Mouse (Mus musculus) forelimb bud, embryonic 11.5 days (tissue): ENCODE results near the gene Ccdc6.

Source experiments
- DNase-seq: peaks from one replicate; pipeline ENCODE4 v3.0.0-alpha.2; 2012; ENCODE audit warnings: low read depth, low spot score

Ccdc6 gene

GRCm38 (mm10) chr10:70168396-70168795 lies 71.5 kb downstream of the Ccdc6 start:
- DNase-seq: no peak

GRCm38 (mm10) chr10:70169044-70169443 lies 72.1 kb downstream of the Ccdc6 start:
- DNase-seq: no peak

GRCm38 (mm10) chr10:70173314-70173713 lies 76.4 kb downstream of the Ccdc6 start:
- peak; percentile 43 for DNase-seq

DNA sequence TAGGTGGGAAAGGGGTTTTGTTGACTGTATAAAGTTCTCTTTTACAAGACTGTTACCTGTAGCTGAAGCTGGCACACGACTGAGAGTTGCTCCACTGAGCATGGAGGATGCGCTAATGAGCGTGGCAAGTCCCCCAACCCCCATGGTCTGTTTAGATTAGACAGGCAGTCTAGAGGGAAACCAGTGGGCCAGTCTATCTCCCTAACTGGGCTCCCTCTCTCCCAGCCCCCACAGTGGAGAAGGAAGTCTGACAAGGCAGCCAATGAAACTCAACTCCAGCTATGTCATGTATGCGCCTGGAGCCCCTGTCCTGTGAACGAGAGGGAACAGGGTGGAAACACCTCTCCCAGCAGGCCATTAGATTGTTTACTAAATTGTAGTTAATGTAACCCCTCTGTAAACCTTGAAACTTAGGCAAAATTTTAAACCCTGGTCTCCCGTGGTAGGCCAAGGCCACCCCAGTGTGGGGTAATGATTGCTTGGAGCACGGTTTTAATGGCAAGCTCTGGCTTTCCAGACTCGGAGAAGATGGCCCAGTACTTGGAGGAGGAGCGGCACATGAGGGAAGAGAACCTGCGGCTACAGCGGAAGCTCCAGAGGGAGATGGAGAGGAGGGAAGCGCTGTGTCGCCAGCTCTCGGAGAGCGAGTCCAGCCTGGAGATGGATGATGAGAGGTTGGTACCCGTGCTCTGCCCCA lies 77.7 kb downstream of the Ccdc6 start:
- no peak for DNase-seq

GRCm38 (mm10) chr10:70180727-70181126 lies 83.8 kb downstream of the Ccdc6 start:
- DNase-seq: no peak

- no peak for DNase-seq
Measured at GRCm38 (mm10) chr10:70181279-70181972, 84.5 kb downstream of the Ccdc6 start.

DNA sequence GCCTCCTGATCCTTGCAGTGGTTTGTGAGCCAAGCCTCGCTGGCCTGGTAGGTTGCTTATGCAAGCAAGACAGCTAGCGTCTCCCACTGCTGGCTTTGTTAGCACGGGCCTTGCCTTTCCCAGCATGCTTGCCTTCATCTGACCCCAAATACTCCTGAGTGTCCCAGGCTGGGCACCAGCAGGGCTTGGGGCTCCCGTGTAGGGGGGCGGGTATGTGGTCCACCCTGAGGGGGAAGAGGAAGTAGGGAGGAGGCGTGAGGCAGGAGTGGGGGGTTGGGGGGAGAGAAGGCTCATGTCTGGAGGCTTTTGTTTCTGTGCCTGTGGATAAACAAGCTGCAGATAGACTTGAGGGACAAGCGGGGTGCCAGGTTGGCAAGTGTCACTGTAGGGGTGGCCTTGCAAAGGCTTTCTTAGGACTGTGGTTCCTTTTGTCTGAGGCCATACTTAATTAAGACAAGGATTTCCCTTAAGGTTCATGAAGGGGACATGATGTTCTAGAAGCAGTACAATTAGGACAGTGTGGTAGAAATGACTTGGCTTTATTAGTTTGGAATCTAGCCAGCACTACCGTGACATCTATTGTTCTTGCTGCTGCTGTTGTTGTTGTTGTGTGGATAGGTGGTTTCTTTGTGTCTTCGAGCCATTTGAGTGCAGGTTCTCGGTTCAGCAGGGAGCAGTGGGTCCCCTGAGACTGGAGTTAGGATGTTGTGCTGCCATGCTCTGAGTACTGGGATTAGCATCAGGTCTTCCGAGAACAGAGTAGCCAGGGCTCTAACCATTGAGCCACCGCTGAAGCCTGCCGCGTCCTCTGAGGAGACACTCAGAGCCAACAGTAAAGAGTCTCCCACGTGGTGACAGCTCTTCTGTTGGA lies 86.5 kb downstream of the Ccdc6 start:
- no peak for DNase-seq

- DNase-seq: no peak
Measured at GRCm38 (mm10) chr10:70186136-70186535, 89.2 kb downstream of the Ccdc6 start.

DNA sequence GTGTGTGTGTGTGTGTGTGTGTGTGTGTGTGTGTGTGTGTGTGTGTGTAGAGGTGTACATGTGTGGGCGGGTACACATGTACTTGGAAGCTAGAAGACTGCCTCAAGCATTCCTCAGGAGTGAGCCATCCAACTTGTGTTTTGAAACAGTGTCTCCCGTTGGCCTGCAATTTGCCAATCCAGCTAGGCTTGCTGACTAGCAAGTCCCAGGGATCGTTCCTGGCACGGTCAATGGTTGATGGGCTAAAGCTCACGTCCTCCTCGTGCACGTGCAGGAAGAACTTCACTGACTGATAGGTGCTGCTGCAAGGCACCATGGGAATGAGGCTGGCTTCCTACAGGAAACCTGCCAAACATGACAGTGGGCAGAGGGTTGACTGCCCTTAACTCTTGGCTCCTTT lies 89.7 kb downstream of the Ccdc6 start:
- no peak for DNase-seq

- no peak for DNase-seq
Measured at GRCm38 (mm10) chr10:70189864-70190263, 92.9 kb downstream of the Ccdc6 start.

DNA sequence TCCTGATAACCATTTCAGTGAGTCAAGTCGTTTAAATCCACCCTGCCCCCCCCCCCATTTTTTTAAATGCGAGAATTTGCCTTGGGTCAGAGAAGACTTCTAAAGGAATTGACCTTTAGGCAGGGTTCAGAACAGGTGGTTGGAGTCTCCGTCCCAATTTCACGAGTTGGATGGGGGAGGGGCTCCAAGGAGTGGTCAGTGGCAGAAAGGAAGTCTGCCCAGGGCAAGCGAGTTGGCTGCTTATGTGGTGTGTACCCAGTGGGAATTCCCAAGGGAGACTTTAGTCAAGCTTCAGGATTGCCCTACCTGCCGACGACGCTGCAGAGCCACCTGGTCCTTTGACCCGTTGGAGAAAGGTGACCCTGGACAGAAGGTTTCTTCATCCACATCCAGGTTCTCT lies 97.4 kb downstream of the Ccdc6 start:
- DNase-seq: no peak

DNA sequence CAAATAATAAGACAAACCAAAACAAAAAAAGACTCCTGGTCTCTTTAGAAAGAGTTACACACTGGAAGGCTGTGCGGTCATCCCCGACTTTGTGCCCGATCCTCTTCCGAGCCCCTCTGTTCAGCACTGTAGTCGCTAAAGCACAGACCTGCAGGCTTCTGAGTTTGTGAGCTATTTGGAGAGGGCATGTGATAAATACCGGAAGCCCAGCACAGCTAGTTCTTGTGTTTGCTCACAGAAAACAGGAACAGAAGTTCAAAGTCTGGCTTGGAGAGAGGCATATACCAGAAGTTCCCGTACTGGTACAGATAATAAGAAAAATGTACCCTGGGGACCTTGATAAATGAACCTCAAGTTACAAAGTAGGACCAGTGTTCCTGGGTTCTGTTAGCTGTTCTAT lies 98.4 kb downstream of the Ccdc6 start:
- no peak for DNase-seq

GRCm38 (mm10) chr10:70195786-70196185 lies 98.9 kb downstream of the Ccdc6 start:
- peak; percentile 53 for DNase-seq

DNA sequence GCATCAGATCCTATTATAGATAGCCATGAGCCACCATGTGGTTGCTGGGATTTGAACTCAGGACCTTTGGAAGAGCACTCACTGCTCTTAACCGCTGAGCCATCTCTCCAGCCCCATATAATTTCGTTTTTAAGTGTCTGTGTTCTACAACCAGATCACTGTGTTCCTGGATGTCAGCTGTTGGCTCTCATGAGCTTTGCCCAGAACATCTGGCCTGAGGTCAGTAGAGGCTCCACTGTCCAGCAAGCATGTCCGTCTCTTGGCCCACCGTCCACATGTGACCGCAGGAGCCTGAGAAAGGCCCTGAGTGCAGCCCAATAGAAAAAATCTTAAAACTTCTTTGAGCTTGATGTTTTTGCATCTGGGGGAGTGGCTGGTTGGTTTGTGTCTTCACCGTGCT lies 99.7 kb downstream of the Ccdc6 start:
- no peak for DNase-seq

GRCm38 (mm10) chr10:70197601-70198000 lies 100.7 kb downstream of the Ccdc6 start:
- no peak for DNase-seq

DNA sequence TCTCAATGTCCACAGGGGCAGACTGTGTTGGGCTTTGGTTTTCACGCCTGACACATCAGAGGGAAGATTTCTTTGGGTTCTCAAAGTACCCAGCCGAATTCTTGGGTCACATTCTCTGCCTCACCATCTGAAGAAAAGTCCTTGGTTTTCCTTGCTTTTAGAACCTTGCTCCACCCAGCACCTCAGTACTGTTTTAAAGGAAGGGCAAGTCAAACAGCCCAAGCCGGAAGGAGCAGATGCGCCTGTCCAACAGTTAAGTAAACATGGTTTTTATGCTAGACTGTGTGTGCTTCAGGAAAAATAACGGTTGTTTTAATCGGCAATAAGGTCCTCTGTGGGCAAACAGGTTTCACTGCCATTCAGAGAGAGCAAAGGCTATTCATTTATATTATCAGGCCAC lies 101.1 kb downstream of the Ccdc6 start:
- no peak for DNase-seq

GRCm38 (mm10) chr10:70198951-70199463 lies 102.1 kb downstream of the Ccdc6 start:
- DNase-seq: no peak

GRCm38 (mm10) chr10:70199466-70200210 lies 102.7 kb downstream of the Ccdc6 start:
- DNase-seq: no peak

GRCm38 (mm10) chr10:70200889-70201500 lies 104.1 kb downstream of the Ccdc6 start:
- no peak for DNase-seq

GRCm38 (mm10) chr10:70204505-70205399 lies 107.8 kb downstream of the Ccdc6 start, which contains the start of gene Mrln:
Gene Mrln (plus strand): TSS chr10:70204664.
- peak; percentile 51 for DNase-seq
